Mouse (Mus musculus): ENCODE data around the gene Ppp1r17. TPM values are rescaled to one million over a fixed set of nuclear protein-coding genes. Genes with fewer than 3 reads are reported as not detected.

Ppp1r17 gene
- total RNA-seq (2023) = not detected

GRCm38 (mm10) chr6:56017291-56017994 is at the start of gene Ppp1r17:
Gene Ppp1r17, plus strand, starts transcription at chr6:56017497.

Other genes with a start within 250 kb of the Ppp1r17 start
- not detected for gene Itprid1, start 180.6 kb upstream of the Ppp1r17 start, total RNA-seq (2023)